Mouse (Mus musculus): ENCODE data around the gene Dhx32. TPM values are rescaled to one million over a fixed set of nuclear protein-coding genes. Genes with fewer than 3 reads are reported as not detected.
A peak's percentile ranks its signal among the peaks of the same experiment; 100 is the strongest.

The Dhx32 gene
- total and polyA plus RNA-seq, 2 experiments from 2014 or later: 45.6 to 49.8 TPM

- Histone ChIP-seq H3K9me3 (ENCODE audit: low read length) (no peaks in the 10 kb centered on the region), H3K36me3 (ENCODE audit: insufficient read depth, low read length) (peaks cover 71% of the 10 kb centered on the region), H3K27ac (no peak overlapping the region), H3K4me1 (ENCODE audit: insufficient read depth, low read length) (no peaks in the 10 kb centered on the region), H3K27me3 (ENCODE audit: insufficient read depth, low read length) (no peaks in the 10 kb centered on the region), H3K9ac (replicated peaks; ENCODE audit: low read length) (no peak overlapping the region), H3K4me2 (ENCODE audit: low read depth, low read length) (no peak overlapping the region), H3K4me3 (ENCODE audit: low read length) (no peak overlapping the region)
- 79% methylated on average over 11 of the region's 11 CpGs for WGBS
- TF ChIP-seq CTCF (IDR thresholded peaks at IDR 0.05; ENCODE audit: low read depth): no peak
- DNase-seq (ENCODE audit: low spot score): no peak
- no peak for ATAC-seq
Observed at GRCm38 (mm10) chr7:133720616-133721015, 61.9 kb downstream of the Dhx32 start.

- ATAC-seq (no peak), DNase-seq (ENCODE audit: low spot score) (no peak)
- Histone ChIP-seq H3K36me3 (ENCODE audit: insufficient read depth, low read length) (peaks cover 69% of the 10 kb centered on the region), H3K9ac (replicated peaks; ENCODE audit: low read length) (no peak overlapping the region), H3K4me1 (ENCODE audit: insufficient read depth, low read length) (no peaks in the 10 kb centered on the region), H3K27ac (no peak overlapping the region), H3K4me2 (ENCODE audit: low read depth, low read length) (no peak overlapping the region), H3K9me3 (ENCODE audit: low read length) (no peaks in the 10 kb centered on the region), H3K4me3 (ENCODE audit: low read length) (no peak overlapping the region), H3K27me3 (ENCODE audit: insufficient read depth, low read length) (no peaks in the 10 kb centered on the region)
- WGBS: 94% methylated on average over 1 of the region's 1 CpGs
- peak; percentile 31 for TF ChIP-seq CTCF (IDR thresholded peaks at IDR 0.05; ENCODE audit: low read depth)
Observed at GRCm38 (mm10) chr7:133718580-133718979, 63.9 kb downstream of the Dhx32 start.

GRCm38 (mm10) chr7:133715387-133715786, 67.1 kb downstream of the Dhx32 start:
- H3K9me3 ChIP-seq (ENCODE audit: low read length): no peaks in the 10 kb centered on the region
- no peak overlapping the region for H3K9ac ChIP-seq (replicated peaks; ENCODE audit: low read length)
- H3K4me1 ChIP-seq (ENCODE audit: insufficient read depth, low read length): no peaks in the 10 kb centered on the region
- ATAC-seq (no peak), DNase-seq (ENCODE audit: low spot score) (no peak)
- peaks cover 48% of the 10 kb centered on the region for H3K36me3 ChIP-seq (ENCODE audit: insufficient read depth, low read length)
- H3K4me2 ChIP-seq (ENCODE audit: low read depth, low read length): no peak overlapping the region
- no peak overlapping the region for H3K27ac ChIP-seq
- H3K27me3 ChIP-seq (ENCODE audit: insufficient read depth, low read length): no peaks in the 10 kb centered on the region
- no peak overlapping the region for H3K4me3 ChIP-seq (ENCODE audit: low read length)
- no peak for TF ChIP-seq CTCF (IDR thresholded peaks at IDR 0.05; ENCODE audit: low read depth)
- 72% methylated on average over 4 of the region's 4 CpGs for WGBS

GRCm38 (mm10) chr7:133707301-133707700, 75.2 kb downstream of the Dhx32 start:
- Histone ChIP-seq H3K4me2 (ENCODE audit: low read depth, low read length) (no peak overlapping the region), H3K4me1 (ENCODE audit: insufficient read depth, low read length) (no peaks in the 10 kb centered on the region), H3K9me3 (ENCODE audit: low read length) (no peaks in the 10 kb centered on the region), H3K27me3 (ENCODE audit: insufficient read depth, low read length) (no peaks in the 10 kb centered on the region), H3K9ac (replicated peaks; ENCODE audit: low read length) (no peak overlapping the region), H3K36me3 (ENCODE audit: insufficient read depth, low read length) (no peaks in the 10 kb centered on the region; the same call in 1 of the 2 replicates), H3K4me3 (ENCODE audit: low read length) (no peak overlapping the region), H3K27ac (no peak overlapping the region)
- DNase-seq (ENCODE audit: low spot score): no peak
- no peak for ATAC-seq
- peak; percentile 24; the same call in 1 of the 2 replicates for TF ChIP-seq CTCF (IDR thresholded peaks at IDR 0.05; ENCODE audit: low read depth)
- WGBS: 81% methylated on average over 2 of the region's 2 CpGs

GRCm38 (mm10) chr7:133703906-133704305, 78.6 kb downstream of the Dhx32 start:
- Histone ChIP-seq H3K9ac (replicated peaks; ENCODE audit: low read length) (no peak overlapping the region), H3K36me3 (ENCODE audit: insufficient read depth, low read length) (peaks cover 9% of the 10 kb centered on the region; the same call in 1 of the 2 replicates), H3K9me3 (ENCODE audit: low read length) (no peaks in the 10 kb centered on the region), H3K27ac (no peak overlapping the region), H3K27me3 (ENCODE audit: insufficient read depth, low read length) (no peaks in the 10 kb centered on the region), H3K4me2 (ENCODE audit: low read depth, low read length) (no peak overlapping the region), H3K4me1 (ENCODE audit: insufficient read depth, low read length) (no peaks in the 10 kb centered on the region), H3K4me3 (ENCODE audit: low read length) (no peak overlapping the region)
- TF ChIP-seq CTCF (IDR thresholded peaks at IDR 0.05; ENCODE audit: low read depth): no peak
- no peak for DNase-seq (ENCODE audit: low spot score)
- 96% methylated on average over 7 of the region's 7 CpGs for WGBS
- ATAC-seq: no peak

- H3K36me3 ChIP-seq (ENCODE audit: insufficient read depth, low read length): peaks cover 9% of the 10 kb centered on the region; the same call in 1 of the 2 replicates
- 94% methylated on average over 10 of the region's 10 CpGs for WGBS
- H3K27ac ChIP-seq: no peak overlapping the region
- DNase-seq (ENCODE audit: low spot score) (no peak), ATAC-seq (no peak)
- no peaks in the 10 kb centered on the region for H3K4me1 ChIP-seq (ENCODE audit: insufficient read depth, low read length)
- no peak for TF ChIP-seq CTCF (IDR thresholded peaks at IDR 0.05; ENCODE audit: low read depth)
- no peak overlapping the region for H3K4me2 ChIP-seq (ENCODE audit: low read depth, low read length)
- no peak overlapping the region for H3K4me3 ChIP-seq (ENCODE audit: low read length)
- H3K9me3 ChIP-seq (ENCODE audit: low read length): no peaks in the 10 kb centered on the region
- no peak overlapping the region for H3K9ac ChIP-seq (replicated peaks; ENCODE audit: low read length)
- H3K27me3 ChIP-seq (ENCODE audit: insufficient read depth, low read length): no peaks in the 10 kb centered on the region
Observed at GRCm38 (mm10) chr7:133702333-133702732, 80.2 kb downstream of the Dhx32 start.

GRCm38 (mm10) chr7:133701366-133701765, 81.2 kb downstream of the Dhx32 start:
- Histone ChIP-seq H3K4me3 (ENCODE audit: low read length) (no peak overlapping the region), H3K4me1 (ENCODE audit: insufficient read depth, low read length) (no peaks in the 10 kb centered on the region), H3K27ac (no peak overlapping the region), H3K36me3 (ENCODE audit: insufficient read depth, low read length) (peaks cover 9% of the 10 kb centered on the region; the same call in 1 of the 2 replicates), H3K9ac (replicated peaks; ENCODE audit: low read length) (no peak overlapping the region), H3K27me3 (ENCODE audit: insufficient read depth, low read length) (no peaks in the 10 kb centered on the region), H3K9me3 (ENCODE audit: low read length) (no peaks in the 10 kb centered on the region), H3K4me2 (ENCODE audit: low read depth, low read length) (no peak overlapping the region)
- WGBS: 93% methylated on average over 7 of the region's 7 CpGs
- DNase-seq (ENCODE audit: low spot score): no peak
- no peak for TF ChIP-seq CTCF (IDR thresholded peaks at IDR 0.05; ENCODE audit: low read depth)
- no peak for ATAC-seq
